Mouse (Mus musculus) kidney, adult 2 months (tissue): ENCODE measurements around the gene Ocln. TPM values are rescaled to one million over a fixed set of nuclear protein-coding genes. Genes with fewer than 3 reads are reported as not detected.

Experiments
- DNase-seq: peaks from one replicate; pipeline ENCODE4 v3.0.0; 2021
- H3K27ac ChIP-seq: fragments of 200-500 bp; 2 replicates; pipeline ENCODE4 v1.5.1; 2012; ENCODE audit warnings: low read depth, low read length, control low read depth, inconsistent platforms; ENCODE audit not compliant: insufficient read depth
- H3K27me3 ChIP-seq: fragments of 200-500 bp; replicated peaks from 2 replicates; pipeline ENCODE4 v1.6.1; 2012; ENCODE audit warnings: mild to moderate bottlenecking, moderate library complexity, low read length, inconsistent platforms; ENCODE audit not compliant: control insufficient read depth, insufficient read depth
- H3K36me3 ChIP-seq: fragments of 200-500 bp; 2 replicates; pipeline ENCODE4 v1.6.1; 2012; ENCODE audit warnings: mild to moderate bottlenecking, moderate library complexity, low read length, inconsistent platforms; ENCODE audit not compliant: control insufficient read depth, insufficient read depth
- H3K4me1 ChIP-seq: fragments of 200-500 bp; 2 replicates; pipeline ENCODE4 v1.6.1; 2011; ENCODE audit warnings: low read length; ENCODE audit not compliant: control insufficient read depth, insufficient read depth
- H3K4me3 ChIP-seq: fragments of 200-500 bp; 2 replicates; pipeline ENCODE4 v1.5.1; 2011; ENCODE audit warnings: mild to moderate bottlenecking, low read depth, low read length, control low read depth; ENCODE audit not compliant: insufficient read depth
- CTCF ChIP-seq: fragments of 200-500 bp; conservative IDR thresholded peaks from 2 replicates; pipeline ENCODE4 v1.5.1; 2011; ENCODE audit warnings: low read depth, mild to moderate bottlenecking, control low read depth, low read length, moderate library complexity, mixed read lengths; ENCODE audit not compliant: insufficient read depth, insufficient read length
- POLR2A ChIP-seq: fragments of 200-500 bp; IDR thresholded peaks from one replicate; pipeline ENCODE4 v1.6.1; 2011; ENCODE audit warnings: low read depth, low read length, control low read depth
- WGBS: fragments of 180-500 bp; shearing (Covaris S2); methylation state at CpG from one replicate; pipeline ENCODE4 v1.1.7; 2018; 5-methylcytosine and 5-hydroxymethylcytosine counted together
- polyA plus RNA-seq: library from polyadenylated mRNA; depleted of rRNA; stranded (reverse); fragments of >200 nt; gene quantifications from 2 replicates; pipeline ENCODE4 v1.2.3, GENCODE M21; 2012

Ocln gene
- polyA plus RNA-seq, 1 experiment: 11.0 TPM

- 32% methylated on average over 4 of the region's 4 CpGs for WGBS
- Histone ChIP-seq H3K27me3 (no peaks in the 10 kb centered on the region), H3K4me3 (no peak overlapping the region), H3K36me3 (no peaks in the 10 kb centered on the region; the same call in 1 of the 2 replicates), H3K4me1 (peaks cover 10% of the 10 kb centered on the region; the same call in 1 of the 2 replicates), H3K27ac (peak overlapping the region; percentile 63; the same call in 1 of the 2 replicates)
- no peak for TF ChIP-seq CTCF
- no peak for DNase-seq
These were observed 8.3 kb downstream of the Ocln start for GRCm38 (mm10) chr13:100544220-100544662.

DNA sequence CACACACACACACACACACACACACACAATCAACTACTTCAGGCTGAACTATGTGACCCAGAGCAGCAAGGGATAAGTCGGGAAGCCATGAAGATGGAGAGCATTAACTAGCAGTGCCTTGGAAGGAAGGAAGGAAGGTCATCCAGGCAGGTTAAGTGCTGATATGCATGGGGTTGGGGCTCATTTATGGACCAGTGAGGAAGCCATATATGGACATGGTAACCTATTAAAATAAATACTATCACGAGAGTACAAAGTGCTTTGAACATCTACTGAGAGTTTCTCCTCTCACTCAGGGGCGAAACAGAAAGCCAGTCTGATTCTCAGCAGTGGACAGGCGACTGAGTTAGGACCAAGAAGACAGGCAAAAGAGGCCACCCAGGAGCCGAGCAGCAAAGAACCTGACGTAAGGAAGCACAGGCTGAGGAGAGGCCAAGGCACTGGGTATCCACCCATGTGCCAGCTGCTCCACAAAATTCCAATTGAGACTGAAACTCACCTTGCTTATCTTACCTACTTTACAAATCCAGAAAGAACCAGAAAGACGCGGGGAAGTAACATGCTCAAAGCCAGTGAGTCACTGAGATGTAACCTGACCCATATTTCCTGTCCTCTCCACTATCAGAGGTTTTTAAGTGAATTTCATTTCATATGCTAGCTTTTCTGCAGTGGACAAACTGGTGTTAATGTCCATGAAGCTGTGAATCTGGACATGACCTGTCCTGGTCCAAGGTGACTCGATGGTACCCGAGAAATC, 9.3 kb downstream of the Ocln start:
- 53% methylated on average over 10 of the region's 10 CpGs for WGBS
- no peak overlapping the region for H3K4me3 ChIP-seq

DNA sequence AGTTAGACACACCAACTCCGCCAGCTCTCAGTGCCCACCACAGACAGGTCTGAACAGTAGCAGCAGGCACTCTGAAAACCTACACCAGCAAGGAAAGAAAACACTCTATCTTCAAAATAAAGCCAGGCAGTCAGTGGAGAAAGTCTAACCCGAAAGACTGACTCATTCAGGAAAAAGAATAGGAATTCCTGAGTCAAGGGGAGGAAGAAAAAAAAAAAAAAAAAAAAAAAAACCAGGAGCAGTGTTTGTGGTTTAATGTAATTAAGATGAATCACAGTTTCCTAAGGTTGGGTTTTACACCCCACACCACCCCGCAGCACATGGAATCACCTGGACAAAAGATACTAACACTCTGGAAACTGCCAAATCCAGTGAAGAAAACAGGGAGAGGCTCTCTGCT, 16.4 kb downstream of the Ocln start:
- H3K36me3 ChIP-seq: no peaks in the 10 kb centered on the region; the same call in 1 of the 2 replicates
- 78% methylated on average over 3 of the region's 3 CpGs for WGBS
- H3K4me3 ChIP-seq: no peak overlapping the region
- H3K27ac ChIP-seq: no peak overlapping the region
- no peak for DNase-seq
- no peak for TF ChIP-seq CTCF
- no peaks in the 10 kb centered on the region for H3K27me3 ChIP-seq
- peaks cover 5% of the 10 kb centered on the region for H3K4me1 ChIP-seq

More for the DNA sequence above, 9.3 kb downstream of the Ocln start:
- TF ChIP-seq CTCF: no peak
- TF ChIP-seq POLR2A: no peak
- Histone ChIP-seq H3K36me3 (no peaks in the 10 kb centered on the region; the same call in 1 of the 2 replicates), H3K4me1 (peaks cover 6% of the 10 kb centered on the region; the same call in 1 of the 2 replicates), H3K27me3 (no peaks in the 10 kb centered on the region), H3K27ac (no peak overlapping the region; the same call in 1 of the 2 replicates)
- DNase-seq: no peak

GRCm38 (mm10) chr13:100532788-100533365, 19.6 kb downstream of the Ocln start:
- no peaks in the 10 kb centered on the region for H3K36me3 ChIP-seq
- peaks cover 5% of the 10 kb centered on the region for H3K4me1 ChIP-seq
- H3K4me3 ChIP-seq: no peak overlapping the region
- no peak overlapping the region for H3K27ac ChIP-seq
- TF ChIP-seq CTCF (no peak), POLR2A (no peak)
- peak; percentile 38 for DNase-seq
- 20% methylated on average over 6 of the region's 6 CpGs for WGBS
- no peaks in the 10 kb centered on the region for H3K27me3 ChIP-seq

- Histone ChIP-seq H3K4me1 (0 out of 2 replicates have a peak, but pooled peaks cover 8% of the 10 kb centered on the region), H3K4me3 (no peak overlapping the region), H3K27me3 (no peaks in the 10 kb centered on the region), H3K27ac (0 out of 2 replicates have a peak overlapping the region, but pooled peaks have one; percentile 45), H3K36me3 (no peaks in the 10 kb centered on the region)
- DNase-seq: no peak
- 38% methylated on average over 6 of the region's 6 CpGs for WGBS
- no peak for TF ChIP-seq CTCF
- no peak for TF ChIP-seq POLR2A
These were observed 25.9 kb downstream of the Ocln start for GRCm38 (mm10) chr13:100526649-100527038.

DNA sequence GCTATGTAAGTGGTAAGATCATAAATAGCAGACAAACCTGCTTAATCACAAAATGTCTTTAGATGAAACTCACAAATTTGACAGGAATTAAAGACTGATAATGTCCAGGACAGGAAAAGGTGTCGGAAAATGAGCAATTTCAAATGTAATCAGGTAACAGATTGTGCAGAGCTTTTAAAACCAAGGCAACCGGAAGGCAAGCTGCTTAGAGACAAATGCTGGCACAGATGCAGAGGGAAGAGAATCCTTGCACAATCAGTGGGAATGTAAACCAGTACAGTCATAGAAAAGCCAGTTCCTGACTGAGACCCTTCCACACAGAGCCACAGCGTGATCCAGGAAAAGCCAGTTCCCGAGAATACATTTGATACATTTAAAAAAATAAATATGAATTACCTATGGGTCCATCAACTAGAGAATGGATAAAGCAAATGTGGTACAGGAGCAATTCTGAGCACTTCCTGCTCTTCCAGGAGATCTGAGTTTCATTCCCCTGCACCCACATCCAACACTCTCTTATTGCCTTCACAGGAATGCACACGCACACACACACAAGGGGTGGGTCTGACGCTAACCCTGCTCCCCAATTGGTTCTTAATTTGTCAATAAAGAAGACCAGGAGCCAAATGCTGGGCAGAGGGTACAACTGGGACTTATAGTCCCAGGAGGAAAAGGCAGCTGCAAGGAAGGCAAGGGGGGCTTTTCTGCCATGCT, 26.4 kb downstream of the Ocln start:
- Histone ChIP-seq H3K27ac (no peak overlapping the region), H3K27me3 (no peaks in the 10 kb centered on the region), H3K36me3 (no peaks in the 10 kb centered on the region), H3K4me1 (0 out of 2 replicates have a peak, but pooled peaks cover 8% of the 10 kb centered on the region), H3K4me3 (no peak overlapping the region)
- WGBS: 58% methylated on average over 6 of the region's 6 CpGs
- no peak for DNase-seq
- no peak for TF ChIP-seq POLR2A
- no peak for TF ChIP-seq CTCF

- Histone ChIP-seq H3K36me3 (no peaks in the 10 kb centered on the region), H3K4me3 (no peak overlapping the region), H3K4me1 (0 out of 2 replicates have a peak, but pooled peaks cover 8% of the 10 kb centered on the region), H3K27ac (no peak overlapping the region), H3K27me3 (no peaks in the 10 kb centered on the region)
- no peak for TF ChIP-seq POLR2A
- no peak for TF ChIP-seq CTCF
- DNase-seq: no peak
- WGBS: 86% methylated on average over 6 of the region's 6 CpGs
These were observed 27.6 kb downstream of the Ocln start for GRCm38 (mm10) chr13:100524896-100525295.
